Comparison of ENCODE assay signal across 10 mouse cellular contexts in genomic region chr6:71030541-71030940, GRCm38 (mm10).
DNase-seq lines count a peak whose midpoint lies in the region; ATAC-seq lines count a peak whose summit lies in the region.
"Had no signal": no experiment of that assay in that cellular context is flagged by ENCODE, and none has a peak within 500 bp of the region (broad histone marks: within the 10 kb centered on the region; RNA-seq: fewer than 3 reads in every experiment).

No protein-coding gene starts in this region.

- peak; percentile 63 for DNase-seq in CD4-positive, CD25-positive, alpha-beta regulatory T cell, adult 2 months (ENCODE audit: low read depth, low spot score)
- peak; percentile 44 for DNase-seq in kidney, adult 9 months
- peak; percentile 70 for DNase-seq in ZHBTc4 (ENCODE audit: low read depth, low spot score)
- DNase-seq in lung, postnatal 10 days: peak; percentile 33
- DNase-seq in MN1 (ENCODE audit: low spot score): no peak
- DNase-seq in ovary, postnatal 14 days (ENCODE audit: low spot score): no peak

- no peaks in the 10 kb centered on the region for H3K36me3 ChIP-seq in kidney, embryonic 15.5 days
- H3K36me3 ChIP-seq: neural tube, embryonic 12.5 days had no signal

- H3K4me2 ChIP-seq in kidney, embryonic 15.5 days: no peak overlapping the region
- H3K4me2 ChIP-seq: neural tube, embryonic 12.5 days had no signal

- H3K9me3 ChIP-seq in kidney, embryonic 15.5 days (replicated peaks): no peaks in the 10 kb centered on the region
- H3K9me3 ChIP-seq: neural tube, embryonic 12.5 days had no signal

- H3K4me3 ChIP-seq in kidney, embryonic 15.5 days (replicated peaks): no peak overlapping the region
- H3K4me3 ChIP-seq: erythroblast, embryonic 14.5 days; neural tube, embryonic 12.5 days had no signal

- H3K9ac ChIP-seq in kidney, embryonic 15.5 days: no peak overlapping the region
- H3K9ac ChIP-seq: neural tube, embryonic 12.5 days had no signal

- ATAC-seq in CD4-positive, CD25-positive, alpha-beta regulatory T cell, adult 4 months: no peak
- no peak for ATAC-seq in kidney, embryonic 15.5 days (replicated peaks; ENCODE audit: low FRiP score)

- no peak overlapping the region for H3K27ac ChIP-seq in kidney, embryonic 15.5 days
- H3K27ac ChIP-seq: neural tube, embryonic 12.5 days had no signal

- H3K4me1 ChIP-seq in kidney, embryonic 15.5 days: no peaks in the 10 kb centered on the region
- H3K4me1 ChIP-seq: neural tube, embryonic 12.5 days had no signal

- WGBS in kidney, embryonic 15.5 days: 83% methylated on average over 5 of the region's 5 CpGs

- no peaks in the 10 kb centered on the region for H3K27me3 ChIP-seq in kidney, embryonic 15.5 days
- H3K27me3 ChIP-seq: neural tube, embryonic 12.5 days had no signal

Comparison
In these comparisons a context has a peak if more than half of its experiments do, and no peak if none do; other contexts are left out.
1. DNase-seq: peak in CD4-positive, CD25-positive, alpha-beta regulatory T cell, adult 2 months (single experiment), kidney, adult 9 months (single experiment), ZHBTc4 (single experiment) and lung, postnatal 10 days (single experiment); none in MN1 (single experiment) and ovary, postnatal 14 days (single experiment).